In the genomic region with DNA sequence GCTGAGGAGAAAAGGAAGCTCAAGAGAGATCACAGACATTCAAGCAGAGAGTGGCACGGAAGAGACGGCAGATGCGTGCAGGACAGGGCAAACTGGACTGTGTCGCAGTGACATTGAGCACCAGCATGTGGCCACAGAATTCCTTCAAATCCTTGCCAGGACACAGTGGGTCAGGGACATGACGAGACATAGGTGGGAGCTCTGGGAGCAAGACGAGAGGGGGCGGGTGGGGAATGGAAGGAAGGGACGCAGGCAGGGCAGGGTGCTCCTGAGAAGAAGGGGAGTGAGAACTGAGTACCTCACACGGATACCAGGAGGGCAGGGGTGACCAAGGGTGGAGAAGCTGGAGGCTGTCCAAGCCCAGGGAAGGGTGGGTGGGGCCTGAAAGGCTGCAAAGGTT, we compare ENCODE assay signal across 21 mouse cellular contexts.
"Had no signal": no experiment of that assay in that cellular context is flagged by ENCODE, and none has a peak within 500 bp of the region (broad histone marks: within the 10 kb centered on the region; RNA-seq: fewer than 3 reads in every experiment).

No protein-coding gene starts in this region.

- H3K9me3 ChIP-seq: heart, embryonic 10.5 days; heart, embryonic 12.5 days; hindbrain, embryonic 13.5 days; hindbrain, embryonic 15.5 days; intestine, embryonic 15.5 days; limb, embryonic 13.5 days; limb, embryonic 15.5 days had no signal

- DNase-seq: gastrocnemius, adult 2 months; gastrocnemius, postnatal 10 days; gastrocnemius, postnatal 25 days; kidney, adult 18-20 months; kidney, adult 8-10 months; kidney, postnatal 10 days; kidney, postnatal 25 days; kidney, postnatal 4 days had no signal

- H3K9ac ChIP-seq: heart, embryonic 12.5 days; hindbrain, embryonic 13.5 days; hindbrain, embryonic 15.5 days; intestine, embryonic 15.5 days; limb, embryonic 13.5 days; limb, embryonic 15.5 days had no signal

- ATAC-seq: forebrain, embryonic 16.5 days; inflammation-experienced regulatory T-cells, adult 6 months; intestine, embryonic 15.5 days; intestine, postnatal 0 days had no signal

- H3K4me3 ChIP-seq: gastrocnemius, adult 2 months; heart, adult 2 months; heart, embryonic 10.5 days; heart, embryonic 12.5 days; hindbrain, embryonic 13.5 days; hindbrain, embryonic 15.5 days; intestine, embryonic 15.5 days; layer of hippocampus, adult 2 months; left cerebral cortex, adult 2 months; limb, embryonic 13.5 days; limb, embryonic 15.5 days had no signal

- H3K36me3 ChIP-seq: heart, embryonic 10.5 days; heart, embryonic 12.5 days; hindbrain, embryonic 13.5 days; hindbrain, embryonic 15.5 days; intestine, embryonic 15.5 days; limb, embryonic 13.5 days; limb, embryonic 15.5 days had no signal

- H3K4me2 ChIP-seq: heart, embryonic 12.5 days; hindbrain, embryonic 13.5 days; hindbrain, embryonic 15.5 days; intestine, embryonic 15.5 days; limb, embryonic 13.5 days; limb, embryonic 15.5 days had no signal

- H3K27me3 ChIP-seq: hindbrain, embryonic 13.5 days; hindbrain, embryonic 15.5 days; intestine, embryonic 15.5 days; limb, embryonic 13.5 days; limb, embryonic 15.5 days had no signal

- H3K27ac ChIP-seq: gastrocnemius, adult 2 months; heart, adult 2 months; heart, embryonic 10.5 days; hindbrain, embryonic 13.5 days; hindbrain, embryonic 15.5 days; intestine, embryonic 15.5 days; layer of hippocampus, adult 2 months; left cerebral cortex, adult 2 months; limb, embryonic 13.5 days; limb, embryonic 15.5 days had no signal
